Mouse (Mus musculus) intestine, embryonic 14.5 days (tissue): Measurements from ENCODE around the gene Gpr61. TPM values are rescaled to one million over a fixed set of nuclear protein-coding genes. Genes with fewer than 3 reads are reported as not detected.

Experiments
- ATAC-seq: fragments of 200-750 bp; cut with Nextera tagmentation; replicated peaks from 2 replicates; pipeline ENCODE4 v1.8.0; 2017; ENCODE audit warnings: low read depth, moderate number of reproducible peaks, moderate TSS enrichment, moderate library complexity; ENCODE audit not compliant: low FRiP score, low TSS enrichment
- DNase-seq: peaks from one replicate; pipeline ENCODE4 v3.0.0-alpha.2; 2018; ENCODE audit warnings: low spot score
- H3K27ac ChIP-seq: fragments of 300-500 bp; sonication (generic); 2 replicates; pipeline ENCODE4 v1.5.1; 2014; ENCODE audit warnings: low read depth, mild to moderate bottlenecking, control low read depth
- H3K27me3 ChIP-seq: fragments of 300-500 bp; sonication (generic); replicated peaks from 2 replicates; pipeline ENCODE4 v1.6.1; 2014; ENCODE audit warnings: low read length, control low read depth; ENCODE audit not compliant: control insufficient read depth, insufficient read depth
- H3K36me3 ChIP-seq: fragments of 300-500 bp; sonication (generic); 2 replicates; pipeline ENCODE4 v1.6.1; 2014; ENCODE audit warnings: low read length, control low read depth; ENCODE audit not compliant: control insufficient read depth, insufficient read depth
- H3K4me1 ChIP-seq: fragments of 300-500 bp; sonication (generic); replicated peaks from 2 replicates; pipeline ENCODE4 v1.6.1; 2014; ENCODE audit warnings: low read length, control low read depth, mixed read lengths; ENCODE audit not compliant: control insufficient read depth, insufficient read depth
- H3K4me2 ChIP-seq: fragments of 300-500 bp; sonication (generic); 2 replicates; pipeline ENCODE4 v1.6.1; 2014; ENCODE audit warnings: low read length
- H3K4me3 ChIP-seq: fragments of 300-500 bp; sonication (generic); 2 replicates; pipeline ENCODE4 v1.5.1; 2014; ENCODE audit warnings: low read depth, low read length, control low read depth, mixed read lengths
- H3K9ac ChIP-seq: fragments of 300-500 bp; sonication (generic); 2 replicates; pipeline ENCODE4 v1.6.1; 2014; ENCODE audit warnings: mild to moderate bottlenecking, low read length
- H3K9me3 ChIP-seq: fragments of 300-500 bp; sonication (generic); 2 replicates; pipeline ENCODE4 v1.6.1; 2016; ENCODE audit warnings: low read length, control low read depth; ENCODE audit not compliant: control insufficient read depth
- WGBS: fragments of 180-500 bp; shearing (Covaris S2); extraction: QIAGEN DNeasy Blood & Tissue Kit; methylation state at CpG from one replicate; pipeline ENCODE4 v1.1.7; 2014; 5-methylcytosine and 5-hydroxymethylcytosine counted together
- polyA plus RNA-seq: library from polyadenylated mRNA; unstranded; fragments of >200 nt; fragmentation: Nextera tagmentation; extraction: Ambion mirVana; gene quantifications from 2 replicates; pipeline ENCODE4 v1.2.1, GENCODE M21; 2014

Gene Gpr61
- polyA plus RNA-seq, 1 experiment from 2014 or later = 0.04 TPM

GRCm38 (mm10) chr3:108185460-108186097 lies 30.9 kb upstream of the Gpr61 start:
- DNase-seq (peak; percentile 60), ATAC-seq (no peak)
- H3K27me3 ChIP-seq = 0 out of 2 replicates have a peak, but pooled peaks cover 4% of the 10 kb centered on the region
- H3K4me3 ChIP-seq = peak overlapping the region; percentile 65
- H3K9me3 ChIP-seq = no peaks in the 10 kb centered on the region
- no peaks in the 10 kb centered on the region for H3K36me3 ChIP-seq
- 2% methylated on average over 16 of the region's 16 CpGs for whole genome bisulfite sequencing
- peak overlapping the region; percentile 63 for H3K4me2 ChIP-seq
- no peak overlapping the region for H3K27ac ChIP-seq
- H3K4me1 ChIP-seq = peaks cover 22% of the 10 kb centered on the region; the same call in 1 of the 2 replicates
- H3K9ac ChIP-seq = peak overlapping the region; percentile 58; the same call in 1 of the 2 replicates

- peaks cover 18% of the 10 kb centered on the region; the same call in 1 of the 2 replicates for H3K4me1 ChIP-seq
- no peaks in the 10 kb centered on the region for H3K9me3 ChIP-seq
- H3K27ac ChIP-seq = no peak overlapping the region
- DNase-seq = peak; percentile 36
- H3K4me3 ChIP-seq = no peak overlapping the region
- WGBS = 76% methylated on average over 3 of the region's 3 CpGs
- H3K4me2 ChIP-seq = no peak overlapping the region
- H3K9ac ChIP-seq = no peak overlapping the region
- 0 out of 2 replicates have a peak, but pooled peaks cover 4% of the 10 kb centered on the region for H3K27me3 ChIP-seq
- ATAC-seq = no peak
- H3K36me3 ChIP-seq = no peaks in the 10 kb centered on the region
Measured at GRCm38 (mm10) chr3:108184742-108185141, 30.1 kb upstream of the Gpr61 start.

DNA sequence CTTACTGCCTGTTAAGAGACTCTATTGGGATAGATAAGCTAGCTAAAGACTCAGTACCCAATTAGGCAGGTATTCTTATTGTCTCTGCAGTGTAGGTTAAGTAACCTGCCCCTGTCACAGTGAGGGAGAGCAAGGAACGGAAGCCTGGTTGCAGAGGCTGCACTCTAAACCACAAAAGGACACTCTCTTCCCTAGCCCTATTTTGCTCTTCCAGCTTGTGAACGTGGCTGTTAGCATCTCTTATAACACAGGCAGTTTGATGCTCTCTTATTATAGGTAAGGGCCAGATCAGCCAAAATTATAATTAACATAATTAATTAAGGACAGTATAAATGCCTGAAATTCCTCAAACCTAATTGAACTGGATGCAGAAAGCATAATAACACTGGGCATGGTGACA lies 25.8 kb upstream of the Gpr61 start:
- no peak overlapping the region for H3K4me3 ChIP-seq
- no peaks in the 10 kb centered on the region for H3K36me3 ChIP-seq
- peaks cover 11% of the 10 kb centered on the region; the same call in 1 of the 2 replicates for H3K4me1 ChIP-seq
- H3K27me3 ChIP-seq = 0 out of 2 replicates have a peak, but pooled peaks cover 4% of the 10 kb centered on the region
- no peak overlapping the region for H3K4me2 ChIP-seq
- no peaks in the 10 kb centered on the region for H3K9me3 ChIP-seq
- DNase-seq = peak; percentile 9
- H3K9ac ChIP-seq = no peak overlapping the region
- no peak overlapping the region for H3K27ac ChIP-seq
- 53% methylated on average over 2 of the region's 2 CpGs for WGBS
- ATAC-seq = no peak

- Histone ChIP-seq H3K4me2 (no peak overlapping the region), H3K27me3 (0 out of 2 replicates have a peak, but pooled peaks cover 2% of the 10 kb centered on the region), H3K4me1 (peaks cover 11% of the 10 kb centered on the region), H3K36me3 (no peaks in the 10 kb centered on the region), H3K9ac (no peak overlapping the region), H3K27ac (no peak overlapping the region), H3K9me3 (no peaks in the 10 kb centered on the region), H3K4me3 (no peak overlapping the region)
- 0 out of 2 replicates have a peak, but pooled peaks have one; percentile 43 for ATAC-seq
- 54% methylated on average over 7 of the region's 7 CpGs for WGBS
- peak; percentile 55 for DNase-seq
Measured at GRCm38 (mm10) chr3:108178756-108179715, 24.4 kb upstream of the Gpr61 start.

- Histone ChIP-seq H3K27me3 (0 out of 2 replicates have a peak, but pooled peaks cover 2% of the 10 kb centered on the region), H3K4me1 (peaks cover 11% of the 10 kb centered on the region), H3K9ac (no peak overlapping the region), H3K27ac (no peak overlapping the region), H3K36me3 (no peaks in the 10 kb centered on the region), H3K9me3 (no peaks in the 10 kb centered on the region), H3K4me2 (peak overlapping the region; percentile 7), H3K4me3 (no peak overlapping the region)
- WGBS = 31% methylated on average over 14 of the region's 14 CpGs
- 0 out of 2 replicates have a peak, but pooled peaks have one; percentile 27 for ATAC-seq
- no peak for DNase-seq
Measured at GRCm38 (mm10) chr3:108174672-108175531, 20.2 kb upstream of the Gpr61 start.

DNA sequence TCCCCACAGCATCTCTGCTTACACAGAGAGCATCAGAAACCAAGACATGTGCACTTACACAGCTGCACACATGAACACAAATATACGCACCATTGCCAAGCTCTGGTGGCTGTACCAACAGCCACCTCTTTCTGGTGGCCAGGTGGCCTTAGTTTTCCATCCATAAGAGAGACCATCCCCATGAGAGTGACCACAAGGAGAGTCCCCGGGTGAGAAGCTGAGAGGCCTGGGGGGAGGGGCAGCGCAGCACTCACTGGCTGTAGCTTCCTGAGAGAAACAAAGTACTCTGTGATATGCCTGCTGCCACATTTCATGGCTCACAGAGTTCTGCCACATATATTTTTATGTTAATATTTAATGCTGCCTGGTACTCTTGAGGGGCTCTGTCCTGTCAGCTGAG lies 14.5 kb upstream of the Gpr61 start:
- H3K9me3 ChIP-seq = no peaks in the 10 kb centered on the region
- 44% methylated on average over 3 of the region's 3 CpGs for WGBS
- DNase-seq (peak; percentile 46), ATAC-seq (no peak)
- H3K27me3 ChIP-seq = 0 out of 2 replicates have a peak, but pooled peaks cover 2% of the 10 kb centered on the region
- no peak overlapping the region for H3K9ac ChIP-seq
- peaks cover 11% of the 10 kb centered on the region for H3K4me1 ChIP-seq
- no peak overlapping the region for H3K27ac ChIP-seq
- H3K4me3 ChIP-seq = no peak overlapping the region
- H3K36me3 ChIP-seq = no peaks in the 10 kb centered on the region
- H3K4me2 ChIP-seq = no peak overlapping the region

DNA sequence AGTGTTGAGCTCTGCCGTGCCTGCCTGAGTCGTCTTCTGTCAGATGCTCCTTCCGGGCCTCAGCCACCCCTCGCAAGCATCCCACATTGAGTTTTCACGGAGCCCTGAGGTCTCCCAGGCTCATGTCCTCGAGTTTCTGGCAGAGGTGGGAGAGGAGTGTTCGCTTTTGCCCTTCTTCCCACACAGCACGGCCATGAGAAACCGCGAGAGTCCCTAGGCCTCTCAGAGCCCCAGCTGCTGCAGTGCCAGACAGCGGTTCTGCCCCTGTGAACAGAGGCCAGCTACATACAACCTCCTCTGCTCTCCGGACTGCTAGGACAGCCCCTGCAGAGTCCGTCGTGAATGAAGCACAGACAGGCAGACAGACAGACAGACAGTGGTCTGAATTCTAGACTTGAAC lies 12.8 kb upstream of the Gpr61 start:
- Histone ChIP-seq H3K9ac (no peak overlapping the region), H3K9me3 (no peaks in the 10 kb centered on the region), H3K27ac (no peak overlapping the region), H3K4me2 (no peak overlapping the region), H3K36me3 (no peaks in the 10 kb centered on the region), H3K27me3 (no peaks in the 10 kb centered on the region), H3K4me3 (no peak overlapping the region), H3K4me1 (peaks cover 11% of the 10 kb centered on the region)
- 45% methylated on average over 14 of the region's 14 CpGs for WGBS
- DNase-seq = peak; percentile 49
- ATAC-seq = no peak
